Comparison of ENCODE assay signal across 8 mouse cellular contexts in genomic region chr15:102753170-102753569, GRCm38 (mm10). TPM values are rescaled to one million over a fixed set of nuclear protein-coding genes. Genes with fewer than 3 reads are reported as not detected.
A peak's percentile ranks its signal among the peaks of the same experiment; 100 is the strongest.
DNase-seq lines count a peak whose midpoint lies in the region; ATAC-seq and TF ChIP-seq lines count a peak whose summit lies in the region.

No protein-coding gene starts in this region.

- peaks cover 3% of the 10 kb centered on the region; the same call in 1 of the 2 replicates for H3K4me1 ChIP-seq in cortical plate, adult 2 months (ENCODE audit: control insufficient read depth, insufficient read depth, low read length)
- peaks cover 26% of the 10 kb centered on the region for H3K4me1 ChIP-seq in hindbrain, embryonic 15.5 days (replicated peaks)
- no peaks in the 10 kb centered on the region for H3K4me1 ChIP-seq in liver, embryonic 14.5 days (replicated peaks; ENCODE audit: control insufficient read depth in 2 of 2, insufficient read depth in 2 of 2, low read length in 1 of 2)
- H3K4me1 ChIP-seq in neural tube, embryonic 14.5 days (ENCODE audit: control insufficient read depth, insufficient read depth, low read length): peaks cover 4% of the 10 kb centered on the region; the same call in 1 of the 2 replicates

- TF ChIP-seq CTCF in cortical plate, adult 2 months (IDR thresholded peaks at IDR 0.05; ENCODE audit: extremely low read depth, insufficient read depth, low read length): peak; percentile 38; the same call in 1 of the 2 replicates
- TF ChIP-seq CTCF in liver, embryonic 14.5 days (IDR thresholded peaks at IDR 0.05; ENCODE audit: low read depth): peak; percentile 86

- H3K36me3 ChIP-seq in hindbrain, embryonic 15.5 days: no peaks in the 10 kb centered on the region
- H3K36me3 ChIP-seq in liver, embryonic 14.5 days (replicated peaks; ENCODE audit: control insufficient read depth, insufficient read depth, low read depth): no peaks in the 10 kb centered on the region
- no peaks in the 10 kb centered on the region for H3K36me3 ChIP-seq in neural tube, embryonic 14.5 days (ENCODE audit: control insufficient read depth, insufficient read depth, low read length)

- peak; percentile 43; the same call in 1 of the 2 replicates for ATAC-seq in hindbrain, embryonic 15.5 days (ENCODE audit: low FRiP score, low read depth)
- no peak for ATAC-seq in liver, embryonic 14.5 days (ENCODE audit: insufficient read depth)
- peak; percentile 61 for ATAC-seq in neural tube, embryonic 14.5 days (ENCODE audit: low read depth)

- 2% methylated on average over 13 of the region's 13 CpGs for WGBS in hindbrain, embryonic 15.5 days
- WGBS in liver, embryonic 14.5 days (ENCODE audit: insufficient replicate concordance): 1% methylated on average over 13 of the region's 13 CpGs
- WGBS in neural tube, embryonic 14.5 days: 2% methylated on average over 13 of the region's 13 CpGs

- H3K4me3 ChIP-seq in cortical plate, adult 2 months (ENCODE audit: insufficient read depth, low read length): no peak overlapping the region
- H3K4me3 ChIP-seq in hindbrain, embryonic 15.5 days: no peak overlapping the region
- no peak overlapping the region for H3K4me3 ChIP-seq in liver, embryonic 14.5 days (ENCODE audit: insufficient read depth in 1 of 2, low read depth in 2 of 2, low read length in 2 of 2)
- no peak overlapping the region for H3K4me3 ChIP-seq in neural tube, embryonic 14.5 days (ENCODE audit: low read depth, low read length)

- no peak overlapping the region for H3K9ac ChIP-seq in hindbrain, embryonic 15.5 days
- H3K9ac ChIP-seq in liver, embryonic 14.5 days (replicated peaks): no peak overlapping the region
- no peak overlapping the region for H3K9ac ChIP-seq in neural tube, embryonic 14.5 days (replicated peaks; ENCODE audit: low read depth, low read length)

- H3K4me2 ChIP-seq in hindbrain, embryonic 15.5 days: no peak overlapping the region
- no peak overlapping the region for H3K4me2 ChIP-seq in liver, embryonic 14.5 days (ENCODE audit: low read depth)
- H3K4me2 ChIP-seq in neural tube, embryonic 14.5 days (ENCODE audit: low read depth, low read length): 0 out of 2 replicates have a peak overlapping the region, but pooled peaks have one; percentile 19

- no peak overlapping the region for H3K27ac ChIP-seq in cortical plate, adult 2 months (ENCODE audit: insufficient read depth, low read length)
- H3K27ac ChIP-seq in hindbrain, embryonic 15.5 days (replicated peaks): 0 out of 2 replicates have a peak overlapping the region, but pooled peaks have one; percentile 1
- no peak overlapping the region for H3K27ac ChIP-seq in liver, embryonic 14.5 days
- H3K27ac ChIP-seq in neural tube, embryonic 14.5 days (ENCODE audit: low read depth, low read length): peak overlapping the region; percentile 76; the same call in 1 of the 2 replicates

- TF ChIP-seq EP300 in liver, embryonic 14.5 days (IDR thresholded peaks at IDR 0.05; ENCODE audit: low read depth): no peak

- DNase-seq in layer of hippocampus, postnatal 36 days: peak; percentile 17 to 27
- DNase-seq in layer of hippocampus, adult 11-12 months (ENCODE audit: low spot score): no peak
- DNase-seq in R1 (ENCODE audit: low read depth, low spot score): peak; percentile 95
- peak in 2 of 3 experiments; percentile 17 to 31 for DNase-seq in liver, embryonic 14.5 days (ENCODE audit: low read depth in 3 of 3, low spot score in 3 of 3)
- DNase-seq in left cerebral cortex, adult 9 months (ENCODE audit: low spot score in 2 of 2): no peak

- no peaks in the 10 kb centered on the region for H3K9me3 ChIP-seq in hindbrain, embryonic 15.5 days
- no peaks in the 10 kb centered on the region for H3K9me3 ChIP-seq in liver, embryonic 14.5 days (ENCODE audit: control insufficient read depth, low read length)
- no peaks in the 10 kb centered on the region for H3K9me3 ChIP-seq in neural tube, embryonic 14.5 days (ENCODE audit: control insufficient read depth, low read length)

- no peak for TF ChIP-seq POLR2A in cortical plate, adult 2 months (IDR thresholded peaks at IDR 0.05; ENCODE audit: extremely low read depth, insufficient read depth, low read length)

- H3K27me3 ChIP-seq in hindbrain, embryonic 15.5 days: peaks cover 13% of the 10 kb centered on the region
- peaks cover 8% of the 10 kb centered on the region for H3K27me3 ChIP-seq in liver, embryonic 14.5 days (ENCODE audit: control insufficient read depth, insufficient read depth, low read length)
- peaks cover 3% of the 10 kb centered on the region; the same call in 1 of the 2 replicates for H3K27me3 ChIP-seq in neural tube, embryonic 14.5 days (ENCODE audit: control insufficient read depth, insufficient read depth, low read length)

RNA-seq across cellular contexts. Expression of gene Calcoco1, which starts 31.2 kb away (rescaled TPM):
- total RNA-seq in layer of hippocampus, postnatal 36 days (2021): 10 to 100 TPM; 86.7 to 89.8 TPM
- 62.5 and 67.0 TPM in 2 replicates for polyA plus RNA-seq in cortical plate, adult 2 months (2012; rRNA removed)
- 40.3 and 43.3 TPM in 2 replicates for polyA plus RNA-seq in hindbrain, embryonic 15.5 days (2015; fragmentation: Nextera tagmentation; extraction: Ambion mirVana)
- polyA plus RNA-seq in liver, embryonic 14.5 days (2012; rRNA removed): 5.6 and 5.7 TPM in 2 replicates
- polyA plus RNA-seq in liver, embryonic 14.5 days (2014; fragmentation: Nextera tagmentation; extraction: Ambion mirVana): 8.4 TPM in 2 replicates
- 23.5 and 29.3 TPM in 2 replicates for polyA plus RNA-seq in neural tube, embryonic 14.5 days (2014; fragmentation: Nextera tagmentation; extraction: Ambion mirVana)

Comparison
In these comparisons a context has a peak if more than half of its experiments do, and no peak if none do; other contexts are left out.
1. DNase-seq: peak in layer of hippocampus, postnatal 36 days (2 of 2), R1 (single experiment) and liver, embryonic 14.5 days (2 of 3); none in layer of hippocampus, adult 11-12 months (single experiment) and left cerebral cortex, adult 9 months (0 of 2).
2. H3K27ac ChIP-seq: peak in hindbrain, embryonic 15.5 days (single experiment) and neural tube, embryonic 14.5 days (single experiment); none in cortical plate, adult 2 months (single experiment) and liver, embryonic 14.5 days (single experiment).